Mouse (Mus musculus) gonadal fat pad, adult 2 months (tissue): ENCODE results near the gene Large2. TPM values are rescaled to one million over a fixed set of nuclear protein-coding genes. Genes with fewer than 3 reads are reported as not detected.

Experiments used
- DNase-seq: peaks from one replicate; pipeline ENCODE4 v3.0.0-alpha.2; 2012; ENCODE audit warnings: low read depth
- polyA plus RNA-seq: library from polyadenylated mRNA; depleted of rRNA; stranded (reverse); fragments of >200 nt; gene quantifications from 2 replicates; pipeline ENCODE4 v1.2.3, GENCODE M21; 2012

Gene Large2
- polyA plus RNA-seq, 1 experiment = 22.6 TPM

DNA sequence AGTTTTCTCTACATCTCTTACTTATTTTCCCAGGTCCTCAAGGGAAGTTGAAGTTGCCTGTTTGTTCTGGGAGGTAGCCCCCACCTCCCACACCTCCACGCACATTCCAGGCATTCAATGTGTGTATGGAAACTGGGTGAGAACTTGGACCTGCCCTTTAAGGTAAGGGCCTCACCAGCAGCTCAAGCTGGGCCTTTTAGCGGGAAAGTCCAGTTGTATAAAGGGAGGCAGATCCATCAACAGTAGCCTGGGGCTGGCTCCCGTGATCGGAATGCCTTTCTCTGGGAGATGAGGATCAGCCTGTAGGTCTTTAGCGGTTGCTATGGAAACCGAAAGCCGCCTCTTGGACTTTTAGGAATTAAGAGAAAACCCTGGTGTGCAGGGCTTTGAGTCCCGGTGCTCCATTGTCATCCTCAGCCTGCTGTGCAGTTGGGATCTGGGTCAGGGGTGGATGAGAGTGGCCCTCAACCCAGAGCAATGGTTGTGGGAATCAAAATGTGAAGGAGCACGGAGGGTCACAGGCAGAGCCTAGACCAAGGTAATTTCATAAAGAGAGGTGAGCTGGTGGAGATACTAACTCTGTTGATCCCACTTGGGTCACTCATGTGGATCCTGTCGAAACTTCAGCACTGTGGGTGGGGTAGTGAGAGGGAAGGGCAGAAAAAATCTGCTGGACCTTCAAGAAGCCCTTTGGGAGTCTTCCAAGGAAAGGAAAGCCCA, 2.5 kb downstream of the Large2 start:
- no peak for DNase-seq

DNA sequence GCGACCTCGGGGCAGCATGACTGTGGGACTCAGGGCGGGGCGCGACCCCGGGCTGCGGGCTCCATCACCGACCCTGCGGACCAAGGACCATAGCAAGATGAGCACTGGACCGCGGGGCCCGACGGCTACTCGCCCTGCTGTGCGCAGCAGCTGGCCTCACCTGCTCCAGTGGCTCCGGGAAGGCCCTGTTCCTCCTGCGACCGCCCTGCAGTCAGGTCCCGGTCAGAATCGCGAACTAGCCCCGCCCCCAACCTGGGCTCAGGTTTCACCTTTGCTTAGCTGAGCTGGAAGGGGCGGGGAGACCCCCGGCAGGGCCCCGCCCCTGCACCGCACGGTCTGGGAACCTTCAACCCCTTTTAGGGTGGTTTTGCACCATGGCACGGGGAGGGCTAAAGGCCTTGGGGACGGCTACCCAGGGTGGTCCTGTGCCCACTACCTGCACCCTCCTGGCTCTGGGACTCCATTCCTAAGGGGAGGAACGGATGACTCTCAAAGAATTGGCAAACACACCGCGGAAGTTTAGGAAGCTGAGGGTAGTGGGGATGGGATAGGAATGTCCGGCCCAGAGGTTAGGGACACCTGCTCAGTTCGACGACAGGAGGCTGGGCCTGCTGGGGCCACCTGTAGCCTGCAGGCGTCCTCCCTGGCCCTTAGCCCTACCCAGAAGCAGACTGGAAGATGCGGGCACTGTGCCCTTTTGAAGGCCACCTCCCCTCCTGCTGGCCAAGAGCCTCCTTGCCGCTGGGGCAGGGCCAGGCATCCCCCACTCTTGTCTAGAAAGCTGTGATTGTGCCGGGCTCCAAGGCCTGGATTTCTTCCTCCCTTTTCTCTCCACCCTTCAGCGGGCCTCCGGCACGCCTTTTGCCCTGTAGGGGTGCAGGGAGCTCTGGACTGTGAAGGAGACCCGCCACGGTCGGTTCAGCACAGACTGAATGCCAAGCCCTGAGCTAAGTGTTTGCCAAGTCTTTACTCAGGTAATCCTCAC, 3.6 kb downstream of the Large2 start:
- no peak for DNase-seq

DNA sequence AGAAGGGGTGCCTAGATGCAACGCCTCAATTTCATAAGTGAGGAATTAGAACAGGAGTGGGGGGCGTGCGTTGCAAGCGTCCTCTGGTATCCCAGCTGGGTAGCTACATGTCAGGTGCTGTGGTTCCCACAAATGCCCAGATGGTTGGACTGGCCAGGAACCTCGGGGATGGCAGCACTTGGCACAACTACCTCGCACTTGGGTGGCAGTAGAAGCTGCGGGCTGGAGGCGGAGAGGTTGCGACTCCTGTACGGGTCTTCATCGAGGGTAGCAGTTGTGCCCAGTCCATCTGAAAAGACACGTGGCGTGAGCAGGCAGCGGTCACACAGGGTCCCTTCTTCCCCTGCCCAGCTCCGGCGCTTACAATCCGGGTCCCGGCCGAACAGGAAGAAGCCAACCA, 4.3 kb downstream of the Large2 start:
- no peak for DNase-seq

- DNase-seq = no peak
These were observed 7.2 kb downstream of the Large2 start for GRCm38 (mm10) chr2:92367383-92368029.

DNA sequence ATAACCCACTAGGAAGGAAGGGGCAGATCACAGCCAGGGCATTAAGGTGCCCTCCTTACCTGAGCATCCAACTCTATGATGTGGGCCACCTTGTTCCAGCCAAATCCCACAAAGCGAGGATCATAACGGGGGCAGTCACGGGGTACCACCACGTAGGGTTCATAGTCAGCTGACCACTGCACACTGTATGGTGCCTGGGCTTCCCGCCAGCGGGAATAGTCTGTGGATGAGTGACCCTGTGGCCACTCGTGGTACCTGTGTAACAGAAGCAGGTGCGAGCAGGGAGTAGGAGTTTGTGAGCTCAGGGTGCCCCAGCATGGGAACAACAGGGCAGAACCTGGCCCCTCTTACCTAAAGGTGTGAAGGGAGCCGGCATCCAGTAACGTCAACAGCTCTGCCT, 9.1 kb downstream of the Large2 start:
- DNase-seq = no peak

DNA sequence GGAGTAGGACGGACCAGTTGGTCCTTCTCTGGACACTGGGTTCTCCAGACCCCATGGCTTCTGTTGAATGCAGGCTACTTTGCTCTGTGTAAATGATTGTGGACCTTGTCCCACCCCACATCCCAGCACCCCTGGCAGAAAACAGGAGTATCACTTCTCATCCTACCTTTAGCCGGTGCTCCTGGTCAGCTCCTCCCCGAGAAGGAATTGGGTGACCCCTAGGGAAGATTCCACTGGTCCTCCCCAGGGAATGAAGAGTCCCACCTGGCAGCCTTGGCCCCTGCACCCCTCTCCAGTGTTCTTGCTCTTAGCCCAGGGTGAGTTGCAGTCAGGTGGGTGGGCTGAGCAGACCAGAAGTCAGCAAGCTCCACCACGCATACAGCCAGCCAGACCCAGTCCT, 10.6 kb downstream of the Large2 start:
- no peak for DNase-seq

DNA sequence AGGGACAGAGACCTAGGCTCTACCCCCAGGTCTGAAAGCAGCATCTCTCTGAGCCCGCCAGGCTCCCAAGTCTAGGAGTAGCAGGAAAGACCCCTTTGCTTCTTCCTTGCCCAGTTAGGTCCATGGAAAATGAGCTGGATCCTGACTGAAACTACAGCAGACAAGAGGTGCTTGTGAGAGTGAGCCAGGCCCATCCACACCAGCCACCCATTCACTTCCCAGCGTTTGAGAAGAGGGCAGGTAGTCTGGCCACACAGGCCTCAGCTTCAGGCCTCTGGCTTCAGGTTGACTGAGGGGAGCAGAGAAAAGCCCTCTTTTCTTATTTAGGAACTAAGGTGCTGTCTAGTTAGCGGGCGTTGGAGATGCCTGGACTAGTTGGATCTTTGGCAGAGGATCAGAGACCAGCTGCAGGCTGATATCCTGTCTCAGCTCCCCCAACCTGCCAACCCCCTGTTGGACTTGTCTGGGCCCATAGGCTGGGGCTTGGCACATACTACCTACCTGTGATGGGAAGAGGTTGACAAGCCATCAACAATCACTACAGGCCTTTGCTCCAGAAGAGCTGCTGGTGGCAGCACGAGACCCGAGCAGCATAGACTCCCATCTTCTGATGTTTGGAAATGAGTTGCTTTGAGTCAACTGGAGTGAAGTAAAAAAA, 12.0 kb downstream of the Large2 start:
- no peak for DNase-seq

GRCm38 (mm10) chr2:92361795-92362194, 12.9 kb downstream of the Large2 start:
- DNase-seq = no peak

DNA sequence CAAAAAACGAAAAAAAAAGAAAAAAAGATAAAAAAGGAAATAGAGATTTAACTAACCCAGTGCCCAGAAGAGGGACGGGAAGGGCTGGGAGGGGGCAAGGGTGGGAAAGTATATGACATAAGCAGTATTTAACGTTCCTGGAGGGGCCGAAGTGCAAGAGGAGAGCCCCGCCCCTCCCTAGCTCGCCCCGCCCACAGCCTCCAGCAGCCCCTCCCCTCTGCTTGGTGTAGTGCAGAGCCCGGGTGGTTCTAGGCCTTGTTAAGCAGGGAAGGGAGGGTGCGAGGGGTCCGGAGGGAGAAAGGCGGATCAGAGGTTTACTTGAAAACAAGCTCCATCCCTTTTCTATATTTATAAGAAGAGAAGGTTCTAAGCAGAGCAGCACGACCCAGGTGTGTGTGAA, 13.8 kb downstream of the Large2 start:
- DNase-seq = no peak

- DNase-seq = no peak
These were observed 14.4 kb downstream of the Large2 start for GRCm38 (mm10) chr2:92360186-92360823.

DNA sequence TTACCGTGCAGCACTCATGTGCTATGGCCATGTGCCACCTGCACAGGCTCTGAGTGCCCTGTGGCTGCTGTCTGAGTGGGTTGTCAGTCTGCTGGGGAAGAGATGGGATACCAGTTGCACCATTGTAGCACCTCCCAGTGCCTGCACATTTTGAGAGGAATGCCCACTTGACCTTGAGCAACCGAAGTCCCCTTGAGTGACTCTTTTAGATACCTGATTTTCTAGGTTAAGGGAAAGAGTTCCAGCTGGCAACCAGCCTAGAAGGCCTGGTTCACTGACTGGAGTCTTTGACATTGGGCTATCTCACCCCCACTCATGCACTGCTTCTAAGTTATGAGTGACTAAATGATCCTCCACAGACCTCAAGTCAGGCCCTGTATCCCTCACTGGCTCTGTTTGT, 15.4 kb downstream of the Large2 start:
- DNase-seq = no peak

DNA sequence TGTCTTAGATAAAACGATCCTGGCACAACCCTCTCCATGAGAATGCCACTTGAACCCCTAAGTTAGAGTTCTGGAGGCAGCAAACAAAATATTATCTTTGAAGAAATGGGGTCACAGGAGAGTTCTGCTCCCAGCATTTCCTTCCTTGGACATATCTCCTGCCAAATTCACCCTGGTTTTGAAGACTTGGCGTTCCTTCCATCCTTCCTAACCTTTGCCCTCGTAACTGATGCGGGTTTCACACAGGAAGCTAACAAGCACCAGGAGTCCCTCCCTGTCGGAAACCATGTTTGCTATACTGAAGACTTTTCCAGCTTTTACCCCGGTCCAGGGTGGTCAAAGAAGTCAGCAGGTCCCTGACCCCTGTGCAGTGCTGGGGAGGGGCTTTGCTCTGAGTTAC, 20.4 kb downstream of the Large2 start:
- DNase-seq = no peak

- DNase-seq = no peak
These were observed 21.3 kb downstream of the Large2 start for GRCm38 (mm10) chr2:92353402-92353801.

GRCm38 (mm10) chr2:92350686-92351085, 24.0 kb downstream of the Large2 start:
- no peak for DNase-seq

DNA sequence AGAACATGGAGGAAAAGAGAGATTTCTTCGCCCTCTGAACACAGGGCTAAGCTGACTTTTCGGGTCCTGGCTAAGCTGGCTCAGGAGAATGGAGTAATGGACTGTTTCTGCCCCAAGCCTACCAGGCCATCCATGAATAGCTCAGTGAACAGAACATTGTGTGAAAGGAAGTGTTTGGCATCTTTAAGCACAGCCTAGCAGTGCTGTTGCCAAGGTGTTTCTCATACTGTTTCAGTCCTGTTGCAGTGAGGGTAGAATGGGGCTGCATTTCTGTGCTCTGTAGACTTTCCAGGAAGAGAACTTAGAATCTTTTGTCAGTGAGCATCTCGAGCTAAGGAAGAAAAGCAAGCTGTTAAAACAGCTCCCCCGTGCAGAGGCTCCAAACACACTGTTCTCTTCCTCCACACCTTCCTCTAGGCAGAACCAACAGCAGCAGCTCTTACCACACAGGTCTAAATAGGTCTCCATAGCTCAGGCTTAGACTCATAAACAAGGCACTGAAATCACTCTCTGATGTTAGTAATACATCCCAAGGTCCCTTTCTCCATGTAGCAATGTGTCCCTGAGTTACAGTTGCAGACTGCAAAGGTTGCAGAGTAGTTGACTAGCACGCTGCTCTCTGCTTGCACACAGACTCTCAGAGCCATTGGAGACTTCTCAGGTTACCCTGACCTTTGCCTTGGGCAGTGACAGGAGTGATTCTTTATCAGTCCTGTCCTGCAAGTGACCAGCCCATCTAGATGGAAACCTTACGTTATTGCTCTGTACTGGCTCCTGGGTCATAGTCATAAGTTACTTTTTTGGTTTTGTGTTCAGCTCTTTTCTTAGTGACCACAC, 24.9 kb downstream of the Large2 start:
- no peak for DNase-seq

DNA sequence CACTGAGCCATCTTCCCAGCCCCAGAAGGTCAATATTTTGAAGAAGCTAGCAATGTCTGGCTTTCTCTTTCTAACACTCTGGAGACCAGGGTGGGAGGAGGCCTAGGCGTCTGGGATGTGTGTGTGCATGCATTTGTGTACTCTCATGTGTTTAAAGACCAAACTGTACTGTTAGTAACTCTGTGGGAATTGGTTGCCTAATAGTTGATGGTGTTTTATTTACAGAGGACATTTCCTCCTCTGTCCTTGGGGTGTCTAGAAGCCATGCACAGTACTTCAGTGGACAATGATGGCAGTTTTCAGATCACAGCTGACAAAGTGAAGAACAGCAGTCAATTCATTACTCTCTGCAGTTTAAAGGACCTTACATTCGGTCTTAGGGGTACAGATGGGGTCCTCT, 27.5 kb downstream of the Large2 start:
- no peak for DNase-seq

DNA sequence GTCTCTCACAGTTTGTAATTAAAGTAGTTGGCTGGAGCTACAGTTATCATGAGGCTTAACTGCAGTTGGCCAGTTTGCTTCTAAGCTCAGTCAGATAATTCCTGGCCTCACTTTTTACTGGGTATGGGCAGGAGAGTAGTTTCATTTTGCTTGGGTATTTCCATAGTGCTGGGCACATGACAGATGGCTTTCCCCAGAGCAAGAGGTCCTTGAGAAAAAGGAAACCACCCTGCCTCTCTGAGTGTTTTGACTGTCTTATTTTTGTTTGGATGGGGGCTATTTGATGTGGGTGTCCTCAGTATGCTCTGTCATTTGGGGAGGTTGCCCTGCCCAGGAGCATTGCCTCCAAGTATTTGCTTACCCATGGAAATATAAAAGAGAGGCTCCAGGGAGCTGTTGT, 32.3 kb downstream of the Large2 start:
- no peak for DNase-seq

GRCm38 (mm10) chr2:92331871-92332270, 42.8 kb downstream of the Large2 start:
- no peak for DNase-seq

DNA sequence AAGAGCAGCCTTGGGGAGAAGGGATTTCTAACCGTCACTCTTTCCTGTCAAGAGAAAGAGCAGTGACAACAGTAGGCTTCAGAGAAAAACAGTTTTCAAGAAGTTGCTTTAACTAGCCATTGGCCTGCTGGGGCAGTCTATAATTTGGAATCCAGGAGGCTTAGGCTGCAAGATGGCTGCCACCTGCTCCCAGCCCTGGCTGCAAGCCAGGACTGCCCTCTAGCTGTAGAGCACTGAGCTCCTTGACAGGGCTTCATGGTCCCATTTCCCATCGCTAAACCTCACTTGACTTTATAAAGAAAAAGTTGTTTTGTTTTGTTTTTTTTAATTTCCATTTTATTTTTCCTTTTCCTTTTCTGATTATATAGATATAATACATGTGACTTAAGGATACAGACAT, 43.3 kb downstream of the Large2 start:
- DNase-seq = no peak

DNA sequence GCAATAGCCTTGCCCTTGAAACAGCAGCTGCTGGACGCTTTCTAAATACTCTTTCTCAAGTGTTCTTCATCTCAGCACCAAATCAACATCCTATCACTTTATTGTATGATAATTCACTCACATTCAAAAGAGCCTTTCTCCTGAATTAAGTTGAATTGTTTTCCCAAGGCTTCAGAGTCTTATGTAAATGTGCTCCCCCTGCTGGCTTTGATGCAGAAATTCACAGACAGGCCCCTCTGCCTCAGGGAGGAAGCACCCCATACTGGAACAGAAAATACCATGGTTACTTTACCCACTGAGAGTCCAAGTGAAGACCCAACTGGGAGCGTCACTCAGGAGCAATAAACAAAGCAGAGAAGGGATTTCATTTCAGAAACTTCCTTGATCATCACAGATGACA, 43.8 kb downstream of the Large2 start:
- DNase-seq = no peak

DNA sequence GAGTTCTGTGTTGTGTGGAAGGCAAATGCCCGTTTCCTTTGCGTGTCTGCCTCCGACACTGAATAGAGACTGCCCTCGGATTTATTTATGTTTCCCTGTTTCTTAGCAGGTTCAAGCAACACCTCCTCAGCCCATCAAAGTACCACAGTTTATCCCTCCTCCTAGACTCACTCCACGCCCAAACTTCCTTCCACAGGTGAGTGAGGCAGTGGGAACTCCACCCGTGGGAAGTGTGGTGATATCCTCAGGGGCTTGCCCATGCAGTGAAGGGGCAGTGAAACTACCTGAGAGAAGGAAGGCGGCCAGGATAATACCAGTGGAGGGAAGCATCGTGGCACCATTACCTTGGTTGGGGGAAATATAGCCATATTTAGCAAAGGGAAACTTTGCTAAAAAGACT, 46.5 kb downstream of the Large2 start:
- DNase-seq = no peak
